Mouse (Mus musculus) urinary bladder, adult 18-20 months (tissue): Measurements from ENCODE around the gene Snx21.
A peak's percentile ranks its signal among the peaks of the same experiment; 100 is the strongest.

ENCODE experiments used
- DNase-seq, 2 experiments: peaks; one replicate each; pipeline ENCODE4 v3.0.0; 2022; ENCODE audit warnings: low spot score in 2 of 2, mixed read lengths in 2 of 2

The Snx21 gene

DNA sequence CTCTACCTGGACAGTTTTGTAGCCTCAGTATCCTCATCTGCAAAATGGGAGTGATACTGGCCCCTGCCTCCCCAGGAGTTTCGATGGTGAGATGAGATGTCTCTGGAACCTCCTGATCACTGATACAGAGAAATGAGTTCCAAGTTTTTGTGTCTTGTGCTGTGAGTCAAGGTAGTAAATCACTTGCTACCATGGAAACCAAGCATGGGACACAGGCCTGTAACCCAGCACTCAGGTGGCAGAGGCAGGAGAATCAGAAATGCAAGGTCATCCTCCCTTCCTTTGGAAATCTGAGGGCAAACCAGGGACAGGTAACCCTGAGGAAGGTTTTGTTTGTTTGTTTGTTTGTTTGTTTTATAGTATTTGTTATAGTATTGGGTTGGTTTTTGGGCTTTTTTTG, 43.5 kb downstream of the Snx21 start:
- DNase-seq = no peak

DNA sequence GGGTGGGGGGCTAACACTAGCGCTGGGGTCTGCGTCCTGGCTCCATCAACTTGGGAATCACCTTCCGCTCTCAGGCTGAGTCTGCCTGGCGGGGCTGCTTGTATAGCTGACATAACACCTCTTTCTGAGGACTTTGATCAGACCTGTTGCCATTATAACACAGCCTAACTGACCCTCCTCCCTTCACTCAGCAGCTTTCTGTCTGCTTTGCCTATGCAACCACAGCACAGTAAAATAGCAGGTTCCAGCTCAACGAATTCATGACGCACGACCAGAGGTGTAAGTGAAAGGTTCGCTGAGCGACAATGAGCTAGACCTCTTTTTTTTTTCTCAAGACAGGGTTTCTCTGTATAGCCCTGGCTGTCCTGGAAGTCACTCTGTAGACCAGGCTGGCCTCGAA, 45.4 kb downstream of the Snx21 start:
- no peak for DNase-seq

DNA sequence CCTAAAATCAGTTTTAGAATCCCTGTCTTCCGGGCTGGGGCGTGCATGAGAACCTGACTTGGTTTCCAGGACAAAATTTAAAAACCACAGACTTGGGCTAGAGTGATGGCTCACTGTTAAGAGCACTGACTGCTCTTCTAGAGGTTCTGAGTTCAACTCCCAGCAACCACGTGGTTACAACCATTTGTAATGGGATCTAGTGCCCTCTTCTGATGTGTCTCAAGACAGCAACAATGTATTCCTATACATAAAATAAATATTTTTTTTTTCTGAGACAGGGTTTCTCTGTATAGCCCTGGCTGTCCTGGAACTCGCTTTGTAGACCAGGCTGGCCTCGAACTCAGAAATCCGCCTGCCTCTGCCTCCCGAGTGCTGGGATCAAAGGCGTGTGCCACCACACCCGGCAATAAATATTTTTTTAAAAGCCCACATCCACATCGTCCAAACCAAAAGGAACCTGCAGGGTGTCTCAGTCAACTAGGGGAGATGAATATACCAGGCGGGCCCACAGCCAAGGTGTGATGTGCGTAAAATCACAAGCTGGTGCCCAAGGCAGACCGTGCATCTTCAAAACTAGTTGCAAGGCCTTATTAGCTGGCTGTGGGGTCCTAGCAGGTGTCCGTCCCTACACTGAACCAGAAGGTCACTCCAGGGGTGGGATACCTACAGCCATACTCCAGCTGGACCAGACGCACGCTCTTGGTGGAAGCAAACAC, 46.6 kb downstream of the Snx21 start:
- no peak for DNase-seq

DNA sequence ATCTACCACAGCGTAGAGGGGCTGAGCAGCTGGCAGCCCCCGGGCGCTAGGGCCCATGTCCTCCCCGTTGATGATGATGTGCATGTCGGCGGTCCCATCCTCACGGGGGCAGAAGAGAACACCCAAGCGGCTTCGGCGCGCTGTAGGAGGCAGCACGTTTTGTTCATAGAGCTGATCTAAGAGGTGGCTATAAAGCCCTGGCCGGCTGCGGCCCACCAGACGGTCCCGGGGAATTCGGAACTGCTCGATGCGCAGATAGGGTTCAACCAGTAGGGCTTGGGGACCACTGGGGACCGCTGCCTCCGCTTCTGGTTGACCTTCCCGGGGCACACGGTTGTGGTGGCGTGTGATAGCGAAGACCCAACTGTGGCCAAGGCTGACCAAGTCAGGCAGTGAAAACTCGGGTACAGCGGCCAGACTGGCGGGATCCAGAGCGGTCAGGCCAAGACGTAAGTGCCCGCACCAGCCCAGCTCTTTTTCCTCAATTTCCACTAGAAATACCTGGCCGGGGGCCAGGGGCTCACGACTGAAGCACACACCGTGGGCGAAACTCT, 47.2 kb downstream of the Snx21 start, which contains the start of gene Ctsa:
Gene Ctsa (plus strand): TSS at position 126 of the 554 bp plus-strand sequence.
- peak; percentile 56 to 68 for DNase-seq

DNA sequence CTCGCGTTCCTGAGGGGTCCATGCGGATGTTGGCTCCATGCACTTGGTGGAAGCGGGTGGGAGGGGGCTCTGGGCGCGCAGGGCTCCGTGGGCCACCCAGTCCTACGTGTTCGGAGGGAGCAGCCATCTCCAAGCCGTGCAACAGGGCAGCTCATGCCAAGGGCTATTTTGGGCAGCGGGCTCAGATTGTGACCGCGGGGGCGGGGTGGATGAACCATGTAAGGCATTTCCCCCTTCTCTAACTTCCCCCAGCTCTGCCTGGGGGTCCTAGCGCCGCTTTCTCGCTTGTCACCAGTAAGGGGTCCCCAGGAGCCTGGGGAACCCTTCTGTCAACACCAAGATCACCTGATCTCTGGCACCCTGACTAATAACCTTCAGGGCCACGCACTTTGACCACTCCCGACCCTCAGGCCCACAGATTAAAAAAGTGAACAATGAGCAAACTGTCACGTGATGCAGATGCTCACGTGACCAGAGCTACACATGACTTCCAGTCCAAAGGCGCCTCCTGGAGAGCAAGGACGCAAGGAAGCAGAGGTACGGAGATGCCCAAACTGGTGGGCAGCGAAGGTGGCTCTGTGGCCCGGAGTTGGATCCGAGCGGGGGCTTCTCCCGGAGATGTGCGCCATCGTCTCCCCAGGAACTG, 47.8 kb downstream of the Snx21 start, which contains the start of gene Neurl2:
Gene Neurl2 (minus strand): TSS at position 143 of the 646 bp plus-strand sequence.
- DNase-seq = peak; percentile 81 to 83

DNA sequence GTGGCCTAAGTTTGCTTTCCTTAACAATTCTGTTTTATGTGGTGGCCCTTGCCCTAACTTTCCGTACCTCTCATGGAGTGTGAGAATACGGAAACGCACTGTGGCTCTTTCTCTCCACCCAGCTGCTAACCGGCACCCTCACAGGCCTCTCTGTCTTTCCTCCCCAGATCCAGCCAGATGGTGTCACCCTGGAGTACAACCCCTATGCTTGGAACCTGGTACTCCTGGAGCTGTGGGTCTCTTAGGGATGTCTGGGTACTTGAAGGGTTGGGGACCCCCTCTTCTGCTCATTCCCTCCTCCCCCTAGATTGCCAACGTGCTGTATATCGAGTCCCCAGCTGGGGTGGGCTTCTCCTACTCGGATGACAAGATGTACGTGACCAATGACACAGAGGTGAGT, 48.9 kb downstream of the Snx21 start:
- no peak for DNase-seq

DNA sequence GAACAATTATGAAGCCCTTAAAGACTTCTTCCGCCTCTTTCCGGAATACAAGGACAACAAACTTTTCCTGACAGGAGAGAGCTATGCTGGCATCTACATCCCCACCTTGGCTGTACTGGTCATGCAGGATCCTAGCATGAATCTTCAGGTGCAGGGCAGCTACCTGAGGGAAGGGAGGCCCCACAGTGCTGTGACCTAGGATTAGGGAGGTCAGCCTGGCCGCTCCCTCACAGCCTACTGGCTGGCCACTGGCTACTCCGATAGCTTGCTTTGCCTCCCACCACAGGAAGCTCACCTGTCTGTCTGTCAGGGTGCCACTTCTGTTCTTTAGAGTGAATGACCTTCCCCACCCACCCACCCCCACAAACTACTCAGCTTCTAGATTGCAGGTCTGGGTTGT, 49.5 kb downstream of the Snx21 start:
- DNase-seq = no peak
